Mouse (Mus musculus): ENCODE data around the gene Cct5. TPM values are rescaled to one million over a fixed set of nuclear protein-coding genes. Genes with fewer than 3 reads are reported as not detected.
"Not testable (repeated sequence)": the region's sequence is repeated elsewhere in the genome, so short reads cannot be mapped to it uniquely, and the experiment has no call there.

Cct5 gene
- total RNA-seq, 1 experiment from 2014 or later = 236 TPM

GRCm38 (mm10) chr15:31603113-31603512 is 1.5 kb upstream of the Cct5 start:
- no peak for ATAC-seq (replicated peaks; ENCODE audit: insufficient number of reproducible peaks, low FRiP score, low TSS enrichment, poor library complexity, severe bottlenecking)

GRCm38 (mm10) chr15:31602426-31602825 is 822 bp upstream of the Cct5 start:
- no peak for ATAC-seq (replicated peaks; ENCODE audit: insufficient number of reproducible peaks, low FRiP score, low TSS enrichment, poor library complexity, severe bottlenecking)

- peak; percentile 53 for ATAC-seq (replicated peaks; ENCODE audit: insufficient number of reproducible peaks, low FRiP score, low TSS enrichment, poor library complexity, severe bottlenecking)
These were observed 342 bp downstream of the Cct5 start for GRCm38 (mm10) chr15:31601279-31601645.

GRCm38 (mm10) chr15:31599834-31600233 is 1.8 kb downstream of the Cct5 start:
- no peak for ATAC-seq (replicated peaks; ENCODE audit: insufficient number of reproducible peaks, low FRiP score, low TSS enrichment, poor library complexity, severe bottlenecking)

GRCm38 (mm10) chr15:31595651-31596050 is 6.0 kb downstream of the Cct5 start:
- ATAC-seq (replicated peaks; ENCODE audit: insufficient number of reproducible peaks, low FRiP score, low TSS enrichment, poor library complexity, severe bottlenecking) = no peak

GRCm38 (mm10) chr15:31594260-31594659 is 7.3 kb downstream of the Cct5 start:
- ATAC-seq (replicated peaks; ENCODE audit: insufficient number of reproducible peaks, low FRiP score, low TSS enrichment, poor library complexity, severe bottlenecking) = no peak

GRCm38 (mm10) chr15:31592531-31592930 is 9.1 kb downstream of the Cct5 start:
- ATAC-seq (replicated peaks; ENCODE audit: insufficient number of reproducible peaks, low FRiP score, low TSS enrichment, poor library complexity, severe bottlenecking) = no peak

- no peak for ATAC-seq (replicated peaks; ENCODE audit: insufficient number of reproducible peaks, low FRiP score, low TSS enrichment, poor library complexity, severe bottlenecking)
These were observed 11.4 kb downstream of the Cct5 start for GRCm38 (mm10) chr15:31590176-31590575.

GRCm38 (mm10) chr15:31588989-31589640 is 12.5 kb downstream of the Cct5 start:
- no peak for ATAC-seq (replicated peaks; ENCODE audit: insufficient number of reproducible peaks, low FRiP score, low TSS enrichment, poor library complexity, severe bottlenecking)

GRCm38 (mm10) chr15:31587789-31588188 is 13.8 kb downstream of the Cct5 start:
- no peak for ATAC-seq (replicated peaks; ENCODE audit: insufficient number of reproducible peaks, low FRiP score, low TSS enrichment, poor library complexity, severe bottlenecking)

- peak; percentile 76; the same call in 1 of the 2 replicates for ATAC-seq (replicated peaks; ENCODE audit: insufficient number of reproducible peaks, low FRiP score, low TSS enrichment, poor library complexity, severe bottlenecking)
These were observed 15.1 kb downstream of the Cct5 start for GRCm38 (mm10) chr15:31586519-31586918.

GRCm38 (mm10) chr15:31586088-31586487 is 15.5 kb downstream of the Cct5 start:
- no peak for ATAC-seq (replicated peaks; ENCODE audit: insufficient number of reproducible peaks, low FRiP score, low TSS enrichment, poor library complexity, severe bottlenecking)

- ATAC-seq (replicated peaks; ENCODE audit: insufficient number of reproducible peaks, low FRiP score, low TSS enrichment, poor library complexity, severe bottlenecking) = no peak
These were observed 16.4 kb downstream of the Cct5 start for GRCm38 (mm10) chr15:31585238-31585637.

GRCm38 (mm10) chr15:31583304-31584085 is 18.1 kb downstream of the Cct5 start:
- no peak for ATAC-seq (replicated peaks; ENCODE audit: insufficient number of reproducible peaks, low FRiP score, low TSS enrichment, poor library complexity, severe bottlenecking)

GRCm38 (mm10) chr15:31581086-31581485 is 20.5 kb downstream of the Cct5 start:
- ATAC-seq (replicated peaks; ENCODE audit: insufficient number of reproducible peaks, low FRiP score, low TSS enrichment, poor library complexity, severe bottlenecking) = not testable (repeated sequence)

- ATAC-seq (replicated peaks; ENCODE audit: insufficient number of reproducible peaks, low FRiP score, low TSS enrichment, poor library complexity, severe bottlenecking) = no peak
These were observed 25.5 kb downstream of the Cct5 start for GRCm38 (mm10) chr15:31576076-31576475.

GRCm38 (mm10) chr15:31573692-31574091 is 27.9 kb downstream of the Cct5 start:
- ATAC-seq (replicated peaks; ENCODE audit: insufficient number of reproducible peaks, low FRiP score, low TSS enrichment, poor library complexity, severe bottlenecking) = no peak

GRCm38 (mm10) chr15:31573287-31573686 is 28.3 kb downstream of the Cct5 start:
- no peak for ATAC-seq (replicated peaks; ENCODE audit: insufficient number of reproducible peaks, low FRiP score, low TSS enrichment, poor library complexity, severe bottlenecking)

- peak; percentile 59 for ATAC-seq (replicated peaks; ENCODE audit: insufficient number of reproducible peaks, low FRiP score, low TSS enrichment, poor library complexity, severe bottlenecking)
These were observed 29.5 kb downstream of the Cct5 start for GRCm38 (mm10) chr15:31571906-31572722.

All from monocyte, adult 5-6 weeks (primary cell).